Mouse (Mus musculus): Measurements from ENCODE around the gene Unc5cl.

- TF ChIP-seq CTCF (conservative IDR thresholded peaks at IDR 0.05; ENCODE audit: low read length) (no peak), POU5F1 (IDR thresholded peaks at IDR 0.05; ENCODE audit: borderline replicate concordance, low read length) (no peak), NANOG (IDR thresholded peaks at IDR 0.05; ENCODE audit: borderline replicate concordance, low read length) (no peak)
These were observed 1.3 kb downstream of the Unc5cl start for GRCm38 (mm10) chr17:48455955-48456354.
